Mouse (Mus musculus) gastrocnemius, postnatal 25 days (tissue): ENCODE measurements around the gene Bcl11b. TPM values are rescaled to one million over a fixed set of nuclear protein-coding genes. Genes with fewer than 3 reads are reported as not detected.

Source experiments
- DNase-seq: peaks from one replicate; pipeline ENCODE4 v3.0.0; 2022
- total RNA-seq, 2 experiments: library from RNA; stranded (reverse); gene quantifications; 1 replicate in 1 of 2; 2 replicates in 1 of 2; pipeline ENCODE4 v1.2.3; 2021

The Bcl11b gene
- total RNA-seq, 2 experiments from 2014 or later, result 0.27 TPM; not detected in 1

DNA sequence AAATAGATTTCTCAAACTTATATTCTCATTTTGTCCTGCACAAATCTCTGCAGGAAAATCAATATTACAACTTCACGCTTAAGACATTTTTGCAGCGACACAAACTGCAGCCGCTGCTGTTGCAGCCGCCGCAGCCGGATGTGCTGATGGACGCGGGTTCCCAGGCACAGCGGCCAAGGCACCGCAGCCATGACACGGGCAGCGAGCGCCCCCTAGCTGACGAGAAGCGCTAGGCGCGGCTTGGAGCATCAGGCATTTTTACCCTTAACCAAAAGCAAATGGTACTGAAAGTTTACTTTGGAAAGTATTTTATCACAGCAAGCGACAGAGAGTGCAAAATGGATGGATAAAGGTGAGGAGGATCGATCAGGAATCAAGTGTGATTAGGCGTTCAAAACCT is 4.7 kb downstream of the Bcl11b start:
- peak; percentile 35 for DNase-seq

GRCm38 (mm10) chr12:107997901-107998300 is 5.5 kb downstream of the Bcl11b start:
- no peak for DNase-seq

- no peak for DNase-seq
Measured at GRCm38 (mm10) chr12:107997241-107997640, 6.2 kb downstream of the Bcl11b start.

GRCm38 (mm10) chr12:107996773-107997172 is 6.6 kb downstream of the Bcl11b start:
- DNase-seq, result no peak

- no peak for DNase-seq
Measured at GRCm38 (mm10) chr12:107996216-107996615, 7.2 kb downstream of the Bcl11b start.

DNA sequence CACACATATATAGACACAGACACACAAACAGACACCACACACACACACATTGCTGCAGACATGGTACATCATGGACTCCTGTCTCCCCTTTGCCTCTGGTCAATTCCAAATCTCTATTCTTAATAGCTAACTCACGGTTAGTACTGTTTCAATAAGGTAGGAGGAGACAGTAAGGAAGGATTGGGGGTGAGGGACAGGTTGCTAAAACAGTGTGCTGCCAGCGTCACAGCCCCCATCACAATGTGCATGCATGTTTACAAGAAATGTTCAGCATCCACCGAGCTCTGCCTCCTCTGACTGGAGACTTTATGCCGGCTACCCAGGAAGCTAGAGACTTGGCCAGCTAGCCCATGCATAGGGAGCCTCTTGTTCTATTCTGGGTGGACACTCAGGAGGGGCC is 9.0 kb downstream of the Bcl11b start:
- no peak for DNase-seq

DNA sequence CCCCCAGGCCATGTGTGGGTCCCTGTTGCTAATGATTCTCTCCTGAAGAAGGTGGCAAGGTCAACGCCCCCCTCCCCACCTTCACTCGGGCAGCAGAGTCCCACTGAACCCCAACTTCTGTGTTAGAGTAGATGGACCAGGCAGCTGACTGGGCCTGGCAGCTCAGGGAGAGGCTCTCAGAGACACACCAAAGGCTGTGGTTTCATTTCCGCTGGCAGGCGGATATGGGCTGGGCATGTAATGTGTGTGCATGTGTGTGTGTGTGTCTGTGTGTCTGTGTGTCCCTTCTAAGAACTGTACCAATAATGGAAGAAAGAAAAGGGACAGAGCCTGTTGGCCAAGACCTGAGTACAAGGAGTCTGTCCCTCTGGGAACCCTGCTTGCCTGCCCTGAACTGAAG is 10.4 kb downstream of the Bcl11b start:
- DNase-seq, result no peak

DNA sequence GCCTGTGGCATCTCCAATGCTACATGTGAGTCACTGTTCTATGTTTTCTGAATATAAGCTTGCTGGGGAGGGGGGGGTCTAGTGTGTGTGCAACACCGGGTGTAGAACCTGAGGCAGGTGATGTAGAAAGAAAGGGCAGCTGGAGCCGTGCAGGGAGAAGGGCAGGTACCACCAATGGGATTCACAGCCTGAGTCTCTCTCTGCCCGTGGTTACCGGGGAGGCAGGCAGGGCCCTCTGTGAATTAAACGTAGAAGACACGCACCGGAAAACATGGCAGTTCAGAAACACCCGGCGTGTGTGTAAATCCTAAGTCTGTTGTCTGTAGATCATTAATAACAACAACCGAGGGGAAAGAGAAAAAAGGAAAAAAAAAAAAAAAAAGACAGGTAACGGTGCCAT is 12.2 kb downstream of the Bcl11b start:
- DNase-seq, result no peak

- no peak for DNase-seq
Measured at GRCm38 (mm10) chr12:107983211-107983610, 20.2 kb downstream of the Bcl11b start.

- no peak for DNase-seq
Measured at GRCm38 (mm10) chr12:107982306-107982705, 21.1 kb downstream of the Bcl11b start.

GRCm38 (mm10) chr12:107981231-107981630 is 22.2 kb downstream of the Bcl11b start:
- DNase-seq, result no peak

GRCm38 (mm10) chr12:107980261-107980961 is 23.0 kb downstream of the Bcl11b start:
- no peak for DNase-seq

GRCm38 (mm10) chr12:107979710-107980260 is 23.6 kb downstream of the Bcl11b start:
- DNase-seq, result no peak

- no peak for DNase-seq
Measured at GRCm38 (mm10) chr12:107978736-107979255, 24.6 kb downstream of the Bcl11b start.

DNA sequence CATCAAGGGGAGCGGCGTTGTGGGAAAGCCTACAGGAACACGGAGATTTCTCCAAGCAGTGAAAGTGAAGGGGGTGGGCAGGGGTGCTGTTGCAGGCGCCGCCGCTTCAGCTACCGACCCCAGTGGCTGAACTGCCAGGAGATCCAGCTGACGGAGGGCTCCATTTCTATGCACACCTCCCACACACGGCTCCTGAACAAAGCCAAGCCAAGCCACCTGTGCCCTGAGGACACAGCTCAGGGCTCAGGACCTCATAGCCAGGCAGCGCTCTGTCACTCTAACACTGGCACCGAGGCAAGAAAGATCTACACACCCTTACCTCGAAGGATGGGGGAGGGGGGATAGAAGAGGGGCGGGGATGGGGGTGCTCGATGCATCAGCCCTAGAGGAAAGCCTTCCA is 25.3 kb downstream of the Bcl11b start:
- no peak for DNase-seq

GRCm38 (mm10) chr12:107977534-107977933 is 25.9 kb downstream of the Bcl11b start:
- no peak for DNase-seq

DNA sequence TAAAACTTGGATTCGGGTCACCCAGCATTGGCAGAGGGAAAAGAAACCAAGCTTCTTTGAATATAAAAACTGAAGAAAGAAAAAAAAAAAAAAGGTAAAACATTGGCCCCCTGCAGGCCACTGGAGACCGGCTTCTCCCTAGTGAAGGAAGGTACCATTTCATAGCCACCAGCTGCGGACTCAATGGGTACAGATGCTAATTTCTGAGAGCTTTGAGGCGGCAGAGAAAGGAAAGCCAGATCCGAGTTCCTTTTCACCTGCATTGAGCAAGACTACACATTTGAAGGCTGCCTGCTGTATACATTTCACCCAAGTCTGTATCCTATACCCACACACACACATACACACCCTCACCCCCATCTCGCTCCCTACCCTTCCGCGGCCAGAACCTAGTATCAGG is 26.3 kb downstream of the Bcl11b start:
- DNase-seq, result no peak

- DNase-seq, result no peak
Measured at GRCm38 (mm10) chr12:107976571-107977001, 26.8 kb downstream of the Bcl11b start.

- no peak for DNase-seq
Measured at GRCm38 (mm10) chr12:107975897-107976570, 27.4 kb downstream of the Bcl11b start.

DNA sequence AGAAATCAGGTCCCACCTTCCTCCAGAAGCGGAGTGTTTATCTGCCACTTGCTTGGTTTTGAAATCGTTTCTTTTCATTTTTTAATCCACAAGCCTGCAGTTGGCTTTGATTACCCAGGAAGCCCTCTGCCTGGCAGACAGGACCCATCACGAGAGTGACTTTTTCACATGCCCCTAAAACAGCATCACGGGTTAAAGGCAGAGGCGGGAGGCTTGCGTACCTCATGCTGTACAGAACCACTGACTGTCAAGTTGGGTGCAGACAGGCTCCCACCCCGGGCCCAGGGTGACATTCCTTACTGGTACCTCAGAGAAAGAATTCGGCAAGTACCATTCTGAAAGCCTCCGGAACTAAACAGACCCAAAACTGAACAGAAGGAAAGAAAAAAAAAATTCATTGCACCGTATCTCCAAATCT is 27.9 kb downstream of the Bcl11b start:
- DNase-seq, result no peak

DNA sequence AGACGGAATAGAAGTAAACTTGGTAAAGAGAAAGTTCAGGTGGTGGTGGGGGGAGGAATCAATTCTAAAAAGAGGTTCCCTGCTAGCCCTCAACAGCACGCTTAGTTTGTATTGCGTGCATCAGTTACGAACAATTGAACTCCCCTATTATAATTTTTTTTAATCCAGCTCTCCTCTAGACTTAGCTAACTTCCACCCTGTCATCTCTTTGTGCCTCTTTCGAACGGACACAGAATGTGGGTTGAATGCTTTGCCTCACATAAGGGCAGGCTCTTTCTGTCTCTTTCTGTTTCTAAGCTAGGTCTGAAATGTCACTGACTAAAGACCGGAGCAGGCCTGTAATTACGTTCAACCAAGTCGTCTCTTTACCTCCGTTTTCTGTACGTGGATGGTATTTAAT is 28.9 kb downstream of the Bcl11b start:
- no peak for DNase-seq

DNA sequence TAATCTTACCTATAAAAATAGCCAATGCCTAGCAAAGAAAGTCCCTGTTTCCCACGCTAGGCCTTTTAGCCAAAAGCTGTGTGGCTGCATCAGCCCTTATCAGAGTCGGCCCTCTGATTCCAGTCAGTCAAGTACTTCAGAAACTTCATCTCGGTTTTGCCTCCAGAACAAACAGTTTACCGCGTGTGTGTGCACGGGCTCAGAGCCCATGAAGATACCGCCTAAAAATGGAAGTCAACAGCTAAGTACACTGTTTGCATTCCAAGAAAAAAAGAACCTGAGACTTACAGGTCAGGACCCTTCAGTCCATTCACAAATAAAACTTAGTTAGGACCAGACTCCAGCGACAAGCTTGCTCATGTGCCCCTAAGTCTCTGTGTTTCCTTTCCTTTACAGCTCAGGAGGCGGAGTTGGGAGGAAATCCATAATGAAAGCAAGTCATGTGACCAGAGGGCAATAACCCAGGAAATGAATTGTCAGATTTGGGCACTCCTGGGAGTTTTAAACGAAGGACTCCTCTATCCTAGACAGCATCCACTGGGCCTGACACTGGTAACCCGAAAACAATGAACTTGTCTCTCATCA is 29.8 kb downstream of the Bcl11b start:
- DNase-seq, result no peak
